Comparison of ENCODE assay signal across 9 mouse cellular contexts in the genomic region with DNA sequence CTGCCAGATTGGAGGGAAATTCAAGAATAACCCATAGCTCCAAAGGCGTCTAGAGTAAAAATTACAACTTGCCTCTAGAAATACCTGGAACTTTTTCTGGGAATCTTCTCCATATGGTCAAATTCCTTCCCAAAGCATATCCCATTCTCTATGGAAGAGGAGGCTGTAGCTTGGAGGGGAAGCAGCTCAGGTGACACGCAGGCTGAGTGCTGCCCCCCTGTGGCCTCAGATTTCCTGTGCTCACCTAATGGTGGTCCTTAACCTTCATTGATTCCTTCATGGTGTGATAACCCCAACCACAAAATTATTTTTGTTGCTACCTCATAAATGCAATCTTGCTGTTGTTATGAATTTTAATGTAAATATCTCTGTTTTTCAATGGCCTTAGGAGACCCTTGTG. TPM values are rescaled to one million over a fixed set of nuclear protein-coding genes. Genes with fewer than 3 reads are reported as not detected.
DNase-seq lines count a peak whose midpoint lies in the region; TF ChIP-seq lines count a peak whose summit lies in the region.
"Had no signal": no experiment of that assay in that cellular context is flagged by ENCODE, and none has a peak within 500 bp of the region (broad histone marks: within the 10 kb centered on the region; RNA-seq: fewer than 3 reads in every experiment).

No protein-coding gene starts in this region.

- no peak overlapping the region for H3K4me3 ChIP-seq in heart, embryonic 10.5 days
- H3K4me3 ChIP-seq in thymus, adult 2 months (ENCODE audit: control insufficient read depth, insufficient read depth, low read length), result no peak overlapping the region
- no peak overlapping the region for H3K4me3 ChIP-seq in cortical plate, adult 2 months (ENCODE audit: insufficient read depth, low read length)

- peaks cover 17% of the 10 kb centered on the region for H3K4me1 ChIP-seq in heart, embryonic 10.5 days
- no peaks in the 10 kb centered on the region for H3K4me1 ChIP-seq in thymus, adult 2 months (replicated peaks; ENCODE audit: control insufficient read depth, insufficient read depth, low read length)
- H3K4me1 ChIP-seq in cortical plate, adult 2 months (ENCODE audit: control insufficient read depth, insufficient read depth, low read length), result peaks cover 1% of the 10 kb centered on the region; the same call in 1 of the 2 replicates

- peaks cover 6% of the 10 kb centered on the region; the same call in 1 of the 2 replicates for H3K27me3 ChIP-seq in heart, embryonic 10.5 days (ENCODE audit: insufficient read depth, poor library complexity, severe bottlenecking)
- no peaks in the 10 kb centered on the region for H3K27me3 ChIP-seq in thymus, adult 2 months (ENCODE audit: control insufficient read depth, insufficient read depth, low read length)

- no peak overlapping the region for H3K27ac ChIP-seq in heart, embryonic 10.5 days
- H3K27ac ChIP-seq in thymus, adult 2 months (ENCODE audit: control insufficient read depth, insufficient read depth, low read length), result no peak overlapping the region
- no peak overlapping the region for H3K27ac ChIP-seq in cortical plate, adult 2 months (ENCODE audit: insufficient read depth, low read length)

- intact Hi-C loops in heart, postnatal 14 days (cut with DNase I), result loop anchor here (1.0 kb wide), 1 partner anchor 69 kb away; no protein-coding TSS in a partner anchor

- H3K36me3 ChIP-seq in heart, embryonic 10.5 days, result no peaks in the 10 kb centered on the region
- H3K36me3 ChIP-seq in thymus, adult 2 months (ENCODE audit: control insufficient read depth, insufficient read depth, low read length), result no peaks in the 10 kb centered on the region

- no peak for TF ChIP-seq POLR2A in thymus, adult 2 months (IDR thresholded peaks at IDR 0.05; ENCODE audit: control insufficient read depth, extremely low read depth, insufficient read depth, low read length, poor library complexity)
- no peak for TF ChIP-seq POLR2A in cortical plate, adult 2 months (IDR thresholded peaks at IDR 0.05; ENCODE audit: extremely low read depth, insufficient read depth, low read length)

- peak; percentile 69; the same call in 1 of the 2 replicates for TF ChIP-seq CTCF in thymus, adult 2 months (IDR thresholded peaks at IDR 0.05; ENCODE audit: borderline replicate concordance, control insufficient read depth, extremely low read depth, insufficient read depth, low read length, poor library complexity)
- peak; percentile 68 for TF ChIP-seq CTCF in cortical plate, adult 2 months (IDR thresholded peaks at IDR 0.05; ENCODE audit: extremely low read depth, insufficient read depth, low read length)

- WGBS in heart, embryonic 10.5 days, result 40% methylated on average over 2 of the region's 2 CpGs
- 55% methylated on average over 2 of the region's 2 CpGs for WGBS in thymus, adult 2 months

- DNase-seq in heart, postnatal 14 days, result peak; percentile 54 to 67
- no peak for DNase-seq in heart, embryonic 10.5 days (ENCODE audit: low spot score)
- peak; percentile 74 for DNase-seq in thymus, adult 2 months
- DNase-seq in thymus, adult 18-20 months, result no peak
- DNase-seq in lung, postnatal 10 days, result peak; percentile 60
- DNase-seq in frontal cortex, postnatal 36 days (ENCODE audit: low spot score in 2 of 2), result no peak
- DNase-seq in left cerebral cortex, adult 9 months (ENCODE audit: low spot score in 2 of 2), result no peak

- H3K9me3 ChIP-seq in heart, embryonic 10.5 days, result no peaks in the 10 kb centered on the region

RNA-seq across cellular contexts. Expression of gene Camk1g, which starts 45.9 kb away (rescaled TPM):
- total RNA-seq in heart, postnatal 14 days (2021), result under 1 TPM; 0.72 to 0.83 TPM
- 7.2 and 8.3 TPM in 2 replicates for polyA plus RNA-seq in heart, embryonic 10.5 days (2016; fragmentation: Nextera tagmentation; extraction: Ambion mirVana)
- polyA plus RNA-seq in thymus, adult 2 months (2012; rRNA removed), result 2.9 and 3.4 TPM in 2 replicates
- 34.4 and 34.5 TPM in 2 replicates for polyA plus RNA-seq in cortical plate, adult 2 months (2012; rRNA removed)
- total RNA-seq: neutrophil, adult 5-6 weeks had no signal

RNA-seq across cellular contexts. Expression of gene G0s2, which starts 51.2 kb away (rescaled TPM):
- 10 to 100 TPM; 43.4 to 57.3 TPM for total RNA-seq in heart, postnatal 14 days (2021)
- polyA plus RNA-seq in heart, embryonic 10.5 days (2016; fragmentation: Nextera tagmentation; extraction: Ambion mirVana), result 36.1 and 44.0 TPM in 2 replicates
- 51.0 and 61.6 TPM in 2 replicates for polyA plus RNA-seq in thymus, adult 2 months (2012; rRNA removed)
- 20.8 and 22.6 TPM in 2 replicates for polyA plus RNA-seq in cortical plate, adult 2 months (2012; rRNA removed)

Comparison
In these comparisons a context has a peak if more than half of its experiments do, and no peak if none do; other contexts are left out.
1. DNase-seq: peak in heart, postnatal 14 days (2 of 2), thymus, adult 2 months (single experiment) and lung, postnatal 10 days (single experiment); none in heart, embryonic 10.5 days (single experiment), thymus, adult 18-20 months (0 of 2), frontal cortex, postnatal 36 days (0 of 2) and left cerebral cortex, adult 9 months (0 of 2).